18 mouse cellular contexts compared by ENCODE assay signal in the genomic region with DNA sequence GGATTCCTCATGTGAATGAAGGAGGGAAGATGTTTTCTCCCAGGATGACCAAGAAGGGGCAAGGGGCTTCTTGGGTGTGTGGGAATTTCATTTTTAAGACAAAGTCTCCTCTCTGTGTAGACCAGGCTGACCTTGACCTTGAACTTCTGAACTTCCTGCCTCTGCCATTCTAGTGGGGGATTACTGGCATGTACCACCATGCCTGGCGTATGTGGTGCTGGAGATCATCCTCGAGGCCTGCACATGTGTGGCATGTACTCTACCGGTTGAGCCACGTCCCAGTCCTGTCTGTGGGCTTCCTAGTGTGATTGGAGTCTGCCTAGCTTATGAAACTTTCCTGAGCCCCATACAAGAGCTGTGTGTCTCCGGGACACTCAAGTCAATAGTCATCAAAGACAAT.
DNase-seq lines count a peak whose midpoint lies in the region; ATAC-seq and TF ChIP-seq lines count a peak whose summit lies in the region.
"Had no signal": no experiment of that assay in that cellular context is flagged by ENCODE, and none has a peak within 500 bp of the region (broad histone marks: within the 10 kb centered on the region; RNA-seq: fewer than 3 reads in every experiment).

No protein-coding gene starts in this region.

- peak overlapping the region; percentile 24; the same call in 1 of the 2 replicates for H3K27ac ChIP-seq in gastrocnemius, adult 2 months
- H3K27ac ChIP-seq in midbrain, embryonic 11.5 days (ENCODE audit: low read depth, low read length), result no peak overlapping the region
- H3K27ac ChIP-seq in midbrain, embryonic 16.5 days (ENCODE audit: low read length), result no peak overlapping the region
- H3K27ac ChIP-seq: embryonic facial prominence, embryonic 13.5 days; hindbrain, embryonic 14.5 days; liver, embryonic 13.5 days; lung, embryonic 15.5 days; neural tube, embryonic 13.5 days had no signal

- H3K4me3 ChIP-seq in gastrocnemius, adult 2 months, result no peak overlapping the region
- no peak overlapping the region for H3K4me3 ChIP-seq in midbrain, embryonic 11.5 days (ENCODE audit: low read depth, low read length)
- no peak overlapping the region for H3K4me3 ChIP-seq in midbrain, embryonic 16.5 days (ENCODE audit: low read depth, low read length)
- H3K4me3 ChIP-seq: embryonic facial prominence, embryonic 13.5 days; liver, embryonic 13.5 days; lung, embryonic 15.5 days; neural tube, embryonic 13.5 days had no signal

- peaks cover 2% of the 10 kb centered on the region; the same call in 1 of the 2 replicates for H3K4me1 ChIP-seq in midbrain, embryonic 11.5 days (ENCODE audit: control insufficient read depth, insufficient read depth, low read length)
- H3K4me1 ChIP-seq in midbrain, embryonic 16.5 days (ENCODE audit: control insufficient read depth, insufficient read depth, low read length), result 0 out of 2 replicates have a peak, but pooled peaks cover 2% of the 10 kb centered on the region

- no peaks in the 10 kb centered on the region for H3K9me3 ChIP-seq in midbrain, embryonic 11.5 days (ENCODE audit: control insufficient read depth, low read length)
- no peaks in the 10 kb centered on the region for H3K9me3 ChIP-seq in midbrain, embryonic 16.5 days (replicated peaks; ENCODE audit: control insufficient read depth, low read length, poor library complexity, severe bottlenecking)
- H3K9me3 ChIP-seq: embryonic facial prominence, embryonic 13.5 days; liver, embryonic 13.5 days; lung, embryonic 15.5 days; neural tube, embryonic 13.5 days had no signal

- no peaks in the 10 kb centered on the region for H3K27me3 ChIP-seq in midbrain, embryonic 11.5 days (ENCODE audit: control insufficient read depth, insufficient read depth, low read length)
- no peaks in the 10 kb centered on the region for H3K27me3 ChIP-seq in midbrain, embryonic 16.5 days (ENCODE audit: control insufficient read depth, insufficient read depth, low read depth, low read length)
- H3K27me3 ChIP-seq: embryonic facial prominence, embryonic 13.5 days; liver, embryonic 13.5 days; lung, embryonic 15.5 days; neural tube, embryonic 13.5 days had no signal

- H3K36me3 ChIP-seq in midbrain, embryonic 11.5 days (ENCODE audit: control insufficient read depth, insufficient read depth, low read length), result no peaks in the 10 kb centered on the region
- H3K36me3 ChIP-seq in midbrain, embryonic 16.5 days (ENCODE audit: control insufficient read depth, insufficient read depth, low read length), result no peaks in the 10 kb centered on the region
- H3K36me3 ChIP-seq: embryonic facial prominence, embryonic 13.5 days; liver, embryonic 13.5 days; lung, embryonic 15.5 days; neural tube, embryonic 13.5 days had no signal

- DNase-seq in gastrocnemius, adult 2 months, result no peak
- DNase-seq in gastrocnemius, postnatal 25 days, result no peak
- peak; percentile 73 for DNase-seq in midbrain, embryonic 11.5 days (ENCODE audit: low spot score, missing footprints)
- peak; percentile 77 for DNase-seq in ES-CJ7 (ENCODE audit: low read depth, low spot score)
- peak; percentile 14 for DNase-seq in hindlimb bud, embryonic 11.5 days (ENCODE audit: extremely low spot score, low read depth, low spot score)
- no peak for DNase-seq in adipocyte (ENCODE audit: low spot score)
- DNase-seq: cerebellum, adult 9-11 months; gastrocnemius, postnatal 10 days; kidney, adult 8-10 months; layer of hippocampus, postnatal 36 days; liver, embryonic 13.5 days; right cerebral cortex, postnatal 25 days; thymus, postnatal 4 days had no signal

- no peak for ATAC-seq in midbrain, embryonic 11.5 days (ENCODE audit: low FRiP score)
- ATAC-seq in midbrain, embryonic 16.5 days, result no peak

- intact Hi-C loops in gastrocnemius, adult 2 months (cut with DNase I), result no loop called here

- H3K4me2 ChIP-seq in midbrain, embryonic 11.5 days, result no peak overlapping the region
- no peak overlapping the region for H3K4me2 ChIP-seq in midbrain, embryonic 16.5 days (ENCODE audit: low read length)
- H3K4me2 ChIP-seq: embryonic facial prominence, embryonic 13.5 days; hindbrain, embryonic 14.5 days; liver, embryonic 13.5 days; lung, embryonic 15.5 days; neural tube, embryonic 13.5 days had no signal

- WGBS in midbrain, embryonic 11.5 days, result 65% methylated on average over 5 of the region's 5 CpGs
- WGBS in midbrain, embryonic 16.5 days, result 73% methylated on average over 5 of the region's 5 CpGs

- no peak for TF ChIP-seq CTCF in gastrocnemius, adult 2 months (IDR thresholded peaks at IDR 0.05)

- no peak overlapping the region for H3K9ac ChIP-seq in midbrain, embryonic 11.5 days (ENCODE audit: low read length)
- H3K9ac ChIP-seq in midbrain, embryonic 16.5 days (ENCODE audit: low read depth, low read length), result no peak overlapping the region
- H3K9ac ChIP-seq: embryonic facial prominence, embryonic 13.5 days; hindbrain, embryonic 14.5 days; liver, embryonic 13.5 days; lung, embryonic 15.5 days; neural tube, embryonic 13.5 days had no signal

Comparison
In these comparisons a context has a peak if more than half of its experiments do, and no peak if none do; other contexts are left out.
1. DNase-seq: peak in midbrain, embryonic 11.5 days (single experiment), ES-CJ7 (single experiment) and hindlimb bud, embryonic 11.5 days (single experiment); none in gastrocnemius, adult 2 months (single experiment), gastrocnemius, postnatal 25 days (single experiment) and adipocyte (single experiment).